23 mouse cellular contexts compared by ENCODE assay signal in the genomic region with DNA sequence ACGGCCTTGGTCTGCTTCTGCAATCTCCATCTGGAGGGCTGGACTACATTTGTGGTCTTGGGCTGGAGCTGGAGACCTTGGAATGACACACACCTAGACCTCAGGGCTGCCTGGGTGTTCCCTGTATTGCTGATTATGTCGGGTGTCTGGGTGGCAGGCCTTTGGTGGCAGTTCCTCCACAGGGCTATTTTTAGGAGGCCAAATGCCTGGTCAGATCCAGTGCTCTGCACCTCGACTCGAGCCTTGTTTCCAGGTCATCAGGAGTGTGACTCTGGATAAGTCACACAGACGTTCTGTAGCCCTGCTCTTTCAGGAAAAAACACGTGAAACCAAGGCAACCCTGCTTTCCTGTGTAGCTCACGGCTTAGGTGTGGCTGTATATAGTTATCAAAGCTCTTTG.
A peak's percentile ranks its signal among the peaks of the same experiment; 100 is the strongest.
DNase-seq lines count a peak whose midpoint lies in the region; ATAC-seq lines count a peak whose summit lies in the region.
"Had no signal": no experiment of that assay in that cellular context is flagged by ENCODE, and none has a peak within 500 bp of the region (broad histone marks: within the 10 kb centered on the region; RNA-seq: fewer than 3 reads in every experiment).

No protein-coding gene starts in this region.

- intact Hi-C loops in heart, postnatal 36 days (cut with DNase I), result no loop called here

- H3K4me3 ChIP-seq in heart, embryonic 14.5 days (ENCODE audit: control insufficient read depth in 1 of 2, insufficient read depth in 1 of 2, low read depth in 1 of 2, low read length in 2 of 2), result no peak overlapping the region
- H3K4me3 ChIP-seq: hindbrain, embryonic 15.5 days; kidney, embryonic 15.5 days; limb, embryonic 13.5 days; lung, embryonic 15.5 days; midbrain, embryonic 12.5 days; neural tube, embryonic 13.5 days; stomach, embryonic 15.5 days had no signal

- peak; percentile 95 for DNase-seq in heart, adult 11 months
- DNase-seq in heart, postnatal 36 days, result no peak
- DNase-seq in heart, adult 8-10 months (ENCODE audit: low spot score), result peak; percentile 47
- peak; percentile 41 for DNase-seq in skeletal muscle tissue, adult 2 months (ENCODE audit: low read depth, low spot score)
- DNase-seq in spleen, adult 18-20 months, result no peak
- DNase-seq in cerebellum, adult 9-10 months, result no peak
- DNase-seq: adrenal gland, adult 8-10 months; cerebellum, adult 2 months; cerebellum, postnatal 36 days; gastrocnemius, postnatal 36 days; kidney, adult 18-20 months; kidney, postnatal 25 days had no signal

- no peak overlapping the region for H3K9ac ChIP-seq in heart, embryonic 14.5 days (ENCODE audit: low read length)
- H3K9ac ChIP-seq: hindbrain, embryonic 15.5 days; kidney, embryonic 15.5 days; limb, embryonic 13.5 days; lung, embryonic 15.5 days; midbrain, embryonic 12.5 days; neural tube, embryonic 13.5 days; stomach, embryonic 15.5 days had no signal

- peaks cover 39 to 56% of the 10 kb centered on the region in 2 experiments for H3K4me1 ChIP-seq in heart, embryonic 14.5 days (ENCODE audit: control insufficient read depth in 2 of 2, insufficient read depth in 2 of 2, low read length in 2 of 2)

- H3K27me3 ChIP-seq in heart, embryonic 14.5 days (ENCODE audit: control insufficient read depth, insufficient read depth, low read length), result no peaks in the 10 kb centered on the region
- H3K27me3 ChIP-seq: hindbrain, embryonic 15.5 days; kidney, embryonic 15.5 days; limb, embryonic 13.5 days; lung, embryonic 15.5 days; midbrain, embryonic 12.5 days; neural tube, embryonic 13.5 days; stomach, embryonic 15.5 days had no signal

- no peaks in the 10 kb centered on the region for H3K9me3 ChIP-seq in heart, embryonic 14.5 days (ENCODE audit: control insufficient read depth, low read length)
- H3K9me3 ChIP-seq: G1E; hindbrain, embryonic 15.5 days; kidney, embryonic 15.5 days; limb, embryonic 13.5 days; lung, embryonic 15.5 days; midbrain, embryonic 12.5 days; neural tube, embryonic 13.5 days; stomach, embryonic 15.5 days had no signal

- H3K27ac ChIP-seq in heart, embryonic 14.5 days (replicated peaks in 1 of 2; ENCODE audit: control insufficient read depth in 1 of 2, insufficient read depth in 1 of 2, low read depth in 2 of 2, low read length in 2 of 2), result peak overlapping the region; percentile 51 to 76
- H3K27ac ChIP-seq: hindbrain, embryonic 15.5 days; kidney, embryonic 15.5 days; limb, embryonic 13.5 days; lung, embryonic 15.5 days; neural tube, embryonic 13.5 days; stomach, embryonic 15.5 days had no signal

- peaks cover 18% of the 10 kb centered on the region for H3K36me3 ChIP-seq in heart, embryonic 14.5 days (ENCODE audit: control insufficient read depth, insufficient read depth, low read length)
- H3K36me3 ChIP-seq: hindbrain, embryonic 15.5 days; lung, embryonic 15.5 days; stomach, embryonic 15.5 days had no signal

- WGBS in heart, embryonic 14.5 days, result 14% methylated on average over 7 of the region's 7 CpGs

- no peak for ATAC-seq in heart, embryonic 14.5 days (ENCODE audit: insufficient number of reproducible peaks, insufficient read depth, low FRiP score, low read depth)
- ATAC-seq: forebrain, embryonic 14.5 days had no signal

- H3K4me2 ChIP-seq in heart, embryonic 14.5 days (ENCODE audit: low read length), result no peak overlapping the region
- H3K4me2 ChIP-seq: hindbrain, embryonic 15.5 days; kidney, embryonic 15.5 days; limb, embryonic 13.5 days; liver, embryonic 11.5 days; lung, embryonic 15.5 days; midbrain, embryonic 12.5 days; neural tube, embryonic 13.5 days; stomach, embryonic 15.5 days had no signal

Comparison
In these comparisons a context has a peak if more than half of its experiments do, and no peak if none do; other contexts are left out.
1. DNase-seq: peak in heart, adult 11 months (single experiment), heart, adult 8-10 months (single experiment) and skeletal muscle tissue, adult 2 months (single experiment); none in heart, postnatal 36 days (0 of 2), spleen, adult 18-20 months (0 of 2) and cerebellum, adult 9-10 months (single experiment).